Mouse (Mus musculus) cerebellum, postnatal 14 days (tissue): ENCODE measurements at regions not wholly inside any gene's neighbourhood (a gene's known extent, or its start where the extent isn't known, plus 50 kb on each side); places are given as distances from the start of the nearest gene placed in this dataset.

Experiments
- DNase-seq, 2 experiments: peaks; one replicate each; pipeline ENCODE4 v3.0.0; 2021; ENCODE audit warnings: mixed read lengths in 2 of 2

DNA sequence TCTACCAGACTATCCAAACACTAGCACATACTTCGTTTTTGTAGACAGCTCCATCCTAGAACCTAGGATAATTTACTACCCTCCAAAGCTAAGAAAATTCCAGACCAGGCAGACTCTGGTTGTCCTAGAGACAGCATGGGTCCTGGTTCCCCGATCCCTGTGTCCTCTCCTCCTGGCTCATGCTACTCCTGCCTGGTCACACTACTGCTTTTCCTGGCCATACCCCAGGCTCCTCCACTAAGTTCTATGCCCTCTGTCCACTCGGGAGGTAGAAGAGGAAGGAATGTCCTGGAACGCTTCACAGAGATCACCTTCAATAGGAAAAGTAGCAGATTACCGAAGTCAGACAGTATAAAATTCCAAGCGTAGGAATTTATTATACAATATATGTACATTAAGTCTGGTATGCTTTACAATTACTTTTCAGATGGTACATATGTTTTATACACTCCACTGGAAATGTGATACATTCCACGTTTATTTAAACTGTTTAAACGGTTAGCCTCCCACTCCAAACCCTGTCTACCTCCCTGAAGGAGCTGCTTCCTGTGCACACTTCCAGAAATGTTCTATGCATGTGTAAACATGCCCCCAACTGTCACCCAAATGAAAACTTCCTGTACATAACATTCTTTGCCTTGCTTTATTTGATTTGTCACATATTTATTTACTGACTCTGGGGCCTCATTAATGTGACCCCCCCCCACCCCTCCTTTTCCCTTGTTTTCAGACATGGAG lies 151.6 kb downstream of the Adamts15 start:
- no peak for DNase-seq

- DNase-seq, result no peak
These were observed 152.9 kb downstream of the Adamts15 start for GRCm38 (mm10) chr9:30769435-30769729.

DNA sequence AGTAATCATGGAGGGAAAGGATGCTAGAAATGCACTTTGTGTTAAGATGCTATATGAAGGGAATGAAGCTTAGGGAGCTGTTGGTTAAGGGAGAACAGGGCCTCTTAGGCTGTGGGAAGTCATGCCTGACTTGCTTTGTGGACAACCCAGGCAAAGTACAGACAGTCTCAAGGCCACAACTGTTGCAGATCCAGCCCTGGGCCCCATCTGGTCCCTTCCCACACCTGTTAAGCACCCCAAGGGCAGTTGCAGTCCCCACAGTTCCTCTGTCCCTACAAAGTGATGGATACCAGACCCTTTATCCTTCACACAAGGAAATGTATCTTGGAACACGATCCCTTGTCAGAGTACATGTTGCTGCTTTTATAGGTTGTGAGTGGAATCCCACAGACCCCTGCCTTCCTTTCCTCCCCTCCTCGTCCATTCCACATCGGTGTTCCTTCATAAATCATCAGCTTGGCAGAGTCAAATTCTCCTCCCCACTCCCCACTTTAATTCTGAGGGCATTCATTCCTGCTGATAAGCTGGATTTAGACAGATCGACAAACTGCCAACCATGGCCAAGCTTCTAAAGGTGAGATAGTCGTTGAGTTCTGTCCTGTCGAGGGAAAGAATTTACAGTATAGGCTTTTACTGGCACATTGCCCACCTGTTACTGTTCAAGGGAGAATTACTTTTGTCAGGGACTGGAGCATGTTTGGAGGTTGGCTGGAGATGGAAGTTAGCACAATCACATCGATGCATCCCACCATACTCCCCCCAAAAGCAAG lies 153.4 kb downstream of the Adamts15 start:
- no peak for DNase-seq

GRCm38 (mm10) chr9:30766701-30767100 lies 155.6 kb downstream of the Adamts15 start:
- no peak for DNase-seq

DNA sequence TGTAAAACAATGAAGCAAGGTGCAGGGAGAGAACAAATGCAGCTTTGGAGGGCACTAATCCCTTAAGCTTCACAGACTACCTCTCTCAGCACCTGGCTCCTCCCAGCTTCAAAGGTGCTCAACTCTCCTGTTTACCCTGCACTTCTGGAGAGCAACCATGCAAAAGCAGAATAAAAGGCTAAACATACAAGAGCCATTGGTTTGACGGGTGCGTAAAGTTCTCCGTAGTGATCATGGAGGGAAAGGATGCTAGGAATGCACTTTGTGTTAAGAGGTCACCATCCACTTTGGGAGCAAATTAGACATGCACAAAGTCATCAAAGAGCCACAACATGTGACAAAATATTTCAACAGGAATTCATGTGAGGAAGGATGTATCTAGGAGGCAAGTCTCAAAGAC lies 156.1 kb downstream of the Adamts15 start:
- DNase-seq, result no peak

- no peak for DNase-seq
These were observed 157.2 kb downstream of the Adamts15 start for GRCm38 (mm10) chr9:30765017-30765569.

DNA sequence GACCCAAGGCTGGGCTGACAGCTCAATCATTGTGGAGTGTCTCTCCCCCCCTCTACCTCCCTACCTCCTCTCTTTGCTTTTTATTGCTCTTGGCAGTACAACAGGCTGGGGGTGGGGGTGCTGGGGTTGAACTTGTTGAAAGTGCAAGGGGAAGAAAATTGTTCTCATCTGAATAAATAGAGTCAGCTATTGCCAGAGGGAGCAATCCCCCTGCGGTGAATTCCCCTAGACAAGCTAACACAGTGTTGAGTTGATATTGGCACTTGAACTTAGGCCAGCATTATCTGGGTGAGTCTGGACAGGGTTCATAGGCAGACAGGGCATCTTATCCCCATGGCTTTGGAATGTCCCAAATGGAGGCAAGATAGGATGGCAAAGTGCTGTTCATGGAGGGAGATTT lies 159.3 kb downstream of the Adamts15 start:
- peak in 1 of 2 experiments; percentile 12 for DNase-seq

DNA sequence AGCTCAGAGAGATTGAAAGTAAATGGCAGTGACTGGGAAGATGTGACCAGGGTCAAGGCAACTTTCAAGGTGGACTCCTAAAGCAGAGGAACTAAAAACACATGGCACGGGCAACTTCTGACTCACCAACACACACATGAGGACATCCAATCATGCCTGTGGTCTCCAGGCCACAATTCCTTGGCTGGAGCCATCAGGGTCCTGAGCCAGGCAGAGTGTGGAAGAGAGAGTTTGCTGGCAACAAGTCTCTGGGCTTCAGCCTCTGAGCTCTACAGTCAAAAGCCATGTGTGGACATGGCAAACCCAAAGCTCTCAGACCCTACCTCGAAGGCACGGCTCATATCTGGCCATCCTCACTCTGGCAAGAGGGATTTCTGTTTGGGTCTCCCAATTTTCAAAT lies 164.1 kb downstream of the Adamts15 start:
- no peak for DNase-seq

DNA sequence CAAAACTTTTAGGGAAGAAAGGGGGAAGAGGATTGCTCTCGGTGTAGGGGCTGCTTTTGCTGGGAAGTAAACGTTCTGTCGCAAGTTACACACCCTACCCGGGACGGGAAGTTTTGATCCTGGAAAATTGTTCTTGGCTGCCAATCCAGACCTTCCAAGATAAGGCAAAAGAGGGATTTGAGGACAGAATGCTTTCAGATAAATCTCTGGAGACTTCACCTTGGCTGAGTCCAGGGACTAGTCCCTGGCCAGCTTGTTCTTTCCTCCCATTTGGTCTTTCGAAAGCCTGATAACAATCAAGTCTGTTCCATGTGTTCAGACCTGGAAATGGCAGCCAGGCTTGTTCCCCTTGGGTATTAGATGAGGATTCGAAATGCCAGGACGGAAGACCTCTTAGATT lies 164.8 kb downstream of the Adamts15 start:
- no peak for DNase-seq

DNA sequence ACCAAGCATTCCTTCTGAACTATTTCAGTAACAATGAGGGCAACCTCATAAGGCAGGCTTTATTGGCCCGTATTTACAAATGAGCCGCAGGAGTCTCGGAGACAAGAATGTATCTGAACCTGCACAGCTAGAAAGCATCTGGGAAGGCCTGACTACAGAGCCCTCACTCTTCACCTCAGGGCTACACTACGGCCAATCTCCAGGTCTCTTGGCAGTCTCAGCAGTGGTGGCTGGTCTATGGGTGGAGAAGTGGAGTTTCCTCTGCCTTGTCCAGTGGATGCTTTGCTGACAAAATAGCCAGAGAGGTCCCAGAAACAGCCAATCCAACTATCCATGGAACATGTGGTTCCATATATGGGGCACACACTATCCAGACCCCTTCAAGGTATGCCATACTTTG lies 165.5 kb downstream of the Adamts15 start:
- no peak for DNase-seq

DNA sequence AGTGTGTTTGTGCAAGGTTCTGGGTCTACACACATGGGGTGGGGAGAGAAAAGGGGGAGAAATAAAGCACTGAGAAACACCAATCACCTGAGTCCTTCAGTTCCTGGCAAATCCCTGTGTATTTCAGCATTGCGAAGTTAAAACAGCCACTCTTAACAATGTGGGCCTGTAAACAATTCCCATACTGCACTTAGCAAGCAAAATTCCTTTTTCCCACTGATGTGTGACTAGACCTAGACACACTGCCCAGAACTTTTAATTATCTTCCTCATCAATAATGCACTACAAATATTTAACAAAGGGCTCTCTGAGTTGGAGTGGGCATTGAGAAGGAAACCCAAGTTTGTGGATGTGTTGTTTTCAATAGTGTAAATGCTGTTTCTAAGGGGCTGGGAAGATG lies 166.7 kb downstream of the Adamts15 start:
- DNase-seq, result no peak

GRCm38 (mm10) chr9:30754826-30755225 lies 167.4 kb downstream of the Adamts15 start:
- DNase-seq, result no peak

- no peak for DNase-seq
These were observed 178.8 kb downstream of the Adamts15 start for GRCm38 (mm10) chr9:30743471-30743870.

DNA sequence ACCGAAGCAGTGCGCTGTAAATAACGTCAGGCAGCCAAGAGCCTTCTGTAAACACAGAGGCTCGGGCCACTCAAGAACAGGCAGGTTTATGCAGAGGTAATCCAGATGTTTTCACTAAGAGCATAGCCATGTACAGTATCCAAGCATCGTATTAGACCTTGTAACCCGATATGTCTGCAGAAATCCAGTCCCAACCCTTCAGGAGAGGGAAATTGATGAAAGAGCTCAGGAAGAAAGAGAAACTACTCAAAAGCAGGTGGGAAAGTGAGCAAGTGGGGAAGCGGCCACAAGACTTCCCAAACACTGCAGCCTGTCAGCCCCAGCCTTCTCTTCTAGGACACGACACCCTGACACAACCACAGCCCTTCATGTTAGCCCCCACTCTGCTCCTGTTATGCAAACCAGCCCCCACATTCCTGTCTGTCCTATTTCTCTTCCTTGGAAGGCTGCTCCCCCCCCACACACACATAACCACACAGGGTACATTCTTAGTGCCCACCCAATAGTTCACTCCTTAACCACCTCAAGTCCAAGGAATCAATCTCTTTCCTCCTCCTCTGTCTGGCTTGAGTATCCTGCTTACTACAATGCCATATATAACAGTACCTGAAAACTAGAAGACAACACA lies 179.7 kb downstream of the Adamts15 start:
- DNase-seq, result no peak

DNA sequence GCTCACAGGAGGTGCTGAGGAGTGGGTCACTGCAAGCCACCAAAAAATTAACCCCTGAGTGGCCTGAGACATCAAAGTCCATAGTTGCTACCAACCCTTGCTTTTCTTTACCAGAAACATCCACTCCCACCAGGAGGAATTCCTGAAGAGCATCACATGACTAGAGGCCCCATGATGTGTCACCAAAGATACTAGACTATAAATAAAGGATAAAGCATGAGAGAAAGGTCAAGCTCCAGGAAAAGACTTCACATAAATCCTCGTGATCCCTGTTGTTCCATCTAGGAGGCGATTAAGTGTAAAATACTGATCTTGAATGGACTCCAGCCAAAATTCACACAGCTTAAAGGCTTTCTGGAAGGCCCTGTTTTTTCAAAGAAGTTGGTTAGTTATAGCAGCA lies 190.6 kb downstream of the Adamts15 start:
- no peak for DNase-seq

DNA sequence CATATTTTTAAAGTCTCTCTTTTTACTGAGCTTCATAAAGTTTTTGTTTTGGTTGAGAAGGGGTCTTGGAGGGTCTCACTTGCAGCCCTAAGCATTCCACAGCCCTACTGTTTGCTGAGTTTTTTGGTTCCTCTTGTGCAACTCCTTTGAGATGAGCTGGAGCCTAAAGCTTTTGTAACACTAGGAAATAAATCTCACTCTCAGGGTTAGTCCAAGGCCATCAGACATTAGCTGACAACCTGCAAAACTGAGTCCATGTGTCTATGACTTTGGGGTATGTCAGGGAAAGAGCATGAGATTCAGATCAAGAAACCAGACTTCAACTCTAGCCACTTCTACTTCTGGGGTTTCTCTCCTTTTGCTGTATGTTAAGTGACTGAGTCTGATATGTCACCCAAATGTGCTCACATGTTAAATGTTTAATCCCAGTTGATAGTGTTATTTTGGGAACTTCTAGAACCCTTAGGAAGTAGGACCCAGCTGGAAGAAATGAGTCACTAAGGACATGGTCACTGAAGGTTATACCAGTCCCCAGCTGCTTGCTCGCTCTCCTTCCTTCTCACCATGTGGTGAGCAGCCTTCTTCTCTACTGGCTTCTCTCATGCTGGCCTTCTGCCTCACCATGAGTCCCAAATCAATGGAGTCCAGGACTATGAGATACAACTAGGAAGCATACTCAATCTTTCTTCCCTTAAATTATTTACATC lies 198.7 kb downstream of the Adamts15 start:
- DNase-seq, result no peak

GRCm38 (mm10) chr9:30721861-30722260 lies 200.4 kb downstream of the Adamts15 start:
- DNase-seq, result no peak

- DNase-seq, result peak; percentile 21 to 59
These were observed 205.7 kb downstream of the Adamts15 start for GRCm38 (mm10) chr9:30716421-30717170.

GRCm38 (mm10) chr9:30710131-30710530 lies 212.1 kb downstream of the Adamts15 start:
- peak; percentile 10 to 17 for DNase-seq

DNA sequence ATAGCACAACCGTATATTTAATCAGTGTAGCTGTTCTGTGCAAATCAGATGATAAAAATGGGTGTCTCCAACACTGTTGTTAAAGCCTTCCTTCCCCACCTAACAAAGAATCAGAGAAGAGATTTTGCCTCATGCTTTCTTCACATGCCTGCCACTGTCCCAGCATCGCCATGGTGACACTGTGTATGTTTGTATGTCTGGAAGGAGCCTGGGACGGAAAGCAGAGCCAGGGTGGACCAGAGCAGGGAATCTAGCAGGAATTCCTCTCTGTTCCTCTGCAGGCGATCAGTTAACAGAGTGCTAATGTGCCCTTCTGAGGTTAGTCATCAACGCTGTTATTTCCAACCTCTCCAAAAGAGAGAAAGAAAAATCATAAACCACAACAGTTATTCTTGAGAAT lies 222.4 kb downstream of the Adamts15 start:
- DNase-seq, result no peak

GRCm38 (mm10) chr9:30697533-30697932 lies 224.7 kb downstream of the Adamts15 start:
- no peak for DNase-seq

DNA sequence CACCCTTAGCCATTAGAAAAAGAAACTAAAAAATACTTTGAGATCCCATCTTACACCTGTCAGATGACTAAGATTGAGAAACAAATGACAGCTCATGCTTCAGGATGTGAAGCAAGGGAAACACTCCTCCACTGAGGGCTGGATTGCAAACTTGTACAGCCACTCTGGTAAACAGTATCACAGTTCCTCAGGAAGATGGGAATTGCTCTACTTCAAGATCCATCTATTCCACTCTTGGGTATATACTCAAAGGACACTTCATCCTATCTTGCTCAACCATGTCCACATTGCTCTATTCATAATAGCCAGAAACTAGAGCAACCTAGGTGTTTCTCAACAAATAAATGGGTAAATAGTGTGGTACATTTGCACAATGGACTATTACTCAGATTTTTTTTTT lies 241.2 kb downstream of the Snx19 start:
- DNase-seq, result no peak
